Mouse (Mus musculus): ENCODE measurements around the gene Adh1. TPM values are rescaled to one million over a fixed set of nuclear protein-coding genes. Genes with fewer than 3 reads are reported as not detected.

Adh1 gene
- total RNA-seq, 4 experiments from 2014 or later, result 26.8 to 55.8 (median 33.1) TPM

Other genes with a start within 250 kb of the Adh1 start
- gene 1110002E22Rik, start 195.9 kb upstream of the Adh1 start, total RNA-seq (2022), result 10 to 100 TPM; 40.6 to 58.5 (median 50.8) TPM
- 1 to 10 TPM in 2 of 4 experiments, under 1 TPM in 2; 0.76 to 1.6 (median 1.1) TPM for gene Gm5105, start 193.6 kb upstream of the Adh1 start, total RNA-seq (2022)
- gene Trmt10a, start 117.5 kb upstream of the Adh1 start, total RNA-seq (2022), result 1 to 10 TPM; 1.1 to 1.9 (median 1.6) TPM
- gene Mttp, start 116.0 kb upstream of the Adh1 start, total RNA-seq (2022), result 1 to 10 TPM; 6.6 to 8.4 (median 7.4) TPM
- not detected for gene 4930579F01Rik, start 67.2 kb upstream of the Adh1 start, total RNA-seq (2022)
- under 1 TPM; 0.11 to 0.81 (median 0.47) TPM for gene Adh7, start 43.2 kb upstream of the Adh1 start, total RNA-seq (2022)
- gene Adh6a, start 52.3 kb downstream of the Adh1 start, total RNA-seq (2022), result not detected
- 1 to 10 TPM; 1.2 to 2.7 (median 1.6) TPM for gene Adh6b, start 80.8 kb downstream of the Adh1 start, total RNA-seq (2022)
- gene Adh4, start 154.5 kb downstream of the Adh1 start, total RNA-seq (2022), result not detected
- 10 to 100 TPM; 79.6 to 88.4 (median 83.5) TPM for gene Adh5, start 182.1 kb downstream of the Adh1 start, total RNA-seq (2022)
- 10 to 100 TPM; 38.3 to 41.3 (median 40.2) TPM for gene Metap1, start 228.5 kb downstream of the Adh1 start, total RNA-seq (2022)